Mouse (Mus musculus): ENCODE results near the gene Ccp110.

GRCm38 (mm10) chr7:118775991-118776390 lies 63.6 kb downstream of the Ccp110 start:
- TF ChIP-seq CTCF (IDR thresholded peaks at IDR 0.05; ENCODE audit: borderline replicate concordance, insufficient read depth, low read depth, low read length) (no peak), POLR2A (IDR thresholded peaks at IDR 0.05; ENCODE audit: borderline replicate concordance, insufficient read depth, low read length) (no peak)

All from cerebellum, adult 2 months (tissue).